Mouse (Mus musculus): ENCODE measurements around the gene Tm9sf3.
A peak's percentile ranks its signal among the peaks of the same experiment; 100 is the strongest.

The Tm9sf3 gene

GRCm38 (mm10) chr19:41176881-41177280 lies 86.9 kb downstream of the Tm9sf3 start:
- DNase-seq (ENCODE audit: low read depth, low spot score) = no peak

GRCm38 (mm10) chr19:41165914-41166235 lies 97.9 kb downstream of the Tm9sf3 start:
- no peak for DNase-seq (ENCODE audit: low read depth, low spot score)

- DNase-seq (ENCODE audit: low read depth, low spot score) = no peak
These were observed 98.5 kb downstream of the Tm9sf3 start for GRCm38 (mm10) chr19:41165144-41165913.

GRCm38 (mm10) chr19:41164447-41165095 lies 99.2 kb downstream of the Tm9sf3 start:
- DNase-seq (ENCODE audit: low read depth, low spot score) = peak; percentile 37
